Mouse (Mus musculus) thymus, adult 18-20 months (tissue): ENCODE measurements around the gene Ifitm3.
"Not testable (repeated sequence)": the region's sequence is repeated elsewhere in the genome, so short reads cannot be mapped to it uniquely, and the experiment has no call there.

Experiments
- DNase-seq, 2 experiments: peaks; one replicate each; pipeline ENCODE4 v3.0.0; 2022; ENCODE audit warnings: mixed read lengths in 2 of 2

The Ifitm3 gene

GRCm38 (mm10) chr7:140998853-140999700, 11.5 kb downstream of the Ifitm3 start:
- no peak for DNase-seq

- DNase-seq: no peak
Observed at GRCm38 (mm10) chr7:140997817-140998216, 12.8 kb downstream of the Ifitm3 start.

- DNase-seq: no peak
Observed at GRCm38 (mm10) chr7:140991117-140991689, 19.4 kb downstream of the Ifitm3 start.

GRCm38 (mm10) chr7:140990622-140991021, 19.9 kb downstream of the Ifitm3 start:
- DNase-seq: no peak

GRCm38 (mm10) chr7:140990185-140990584, 20.4 kb downstream of the Ifitm3 start:
- DNase-seq: no peak

GRCm38 (mm10) chr7:140989022-140989421, 21.5 kb downstream of the Ifitm3 start:
- DNase-seq: no peak

GRCm38 (mm10) chr7:140987182-140988138, 23.1 kb downstream of the Ifitm3 start:
- no peak for DNase-seq

GRCm38 (mm10) chr7:140982971-140983370, 27.6 kb downstream of the Ifitm3 start:
- no peak for DNase-seq

- no peak for DNase-seq
Observed at GRCm38 (mm10) chr7:140981704-140982103, 28.9 kb downstream of the Ifitm3 start.

GRCm38 (mm10) chr7:140976720-140977119, 33.9 kb downstream of the Ifitm3 start:
- not testable (repeated sequence) for DNase-seq

- DNase-seq: no peak
Observed at GRCm38 (mm10) chr7:140975465-140975864, 35.1 kb downstream of the Ifitm3 start.

- DNase-seq: no peak
Observed at GRCm38 (mm10) chr7:140974940-140975339, 35.6 kb downstream of the Ifitm3 start.

GRCm38 (mm10) chr7:140973396-140974165, 37.0 kb downstream of the Ifitm3 start:
- no peak for DNase-seq

GRCm38 (mm10) chr7:140971479-140972171, 38.9 kb downstream of the Ifitm3 start:
- DNase-seq: no peak

GRCm38 (mm10) chr7:140970931-140971330, 39.6 kb downstream of the Ifitm3 start:
- DNase-seq: no peak

GRCm38 (mm10) chr7:140968710-140969109, 41.9 kb downstream of the Ifitm3 start:
- not testable (repeated sequence) for DNase-seq

GRCm38 (mm10) chr7:140967862-140968591, 42.5 kb downstream of the Ifitm3 start:
- DNase-seq: no peak

- no peak for DNase-seq
Observed at GRCm38 (mm10) chr7:140966921-140967320, 43.6 kb downstream of the Ifitm3 start, which contains the start of gene Ifitm1. Gene Ifitm1, plus strand, starts transcription at chr7:140967221.

- no peak for DNase-seq
Observed at GRCm38 (mm10) chr7:140962733-140963132, 47.8 kb downstream of the Ifitm3 start.

- no peak for DNase-seq
Observed at GRCm38 (mm10) chr7:140961416-140961815, 49.2 kb downstream of the Ifitm3 start.

- DNase-seq: no peak
Observed at GRCm38 (mm10) chr7:140960026-140960425, 50.5 kb downstream of the Ifitm3 start.
